Mouse (Mus musculus) heart, adult 11 months (tissue): Measurements from ENCODE around the gene Myl9.
"Not testable (repeated sequence)": the region's sequence is repeated elsewhere in the genome, so short reads cannot be mapped to it uniquely, and the experiment has no call there.

Experiments
- DNase-seq: peaks from one replicate; pipeline ENCODE4 v3.0.0; 2022

Myl9 gene

DNA sequence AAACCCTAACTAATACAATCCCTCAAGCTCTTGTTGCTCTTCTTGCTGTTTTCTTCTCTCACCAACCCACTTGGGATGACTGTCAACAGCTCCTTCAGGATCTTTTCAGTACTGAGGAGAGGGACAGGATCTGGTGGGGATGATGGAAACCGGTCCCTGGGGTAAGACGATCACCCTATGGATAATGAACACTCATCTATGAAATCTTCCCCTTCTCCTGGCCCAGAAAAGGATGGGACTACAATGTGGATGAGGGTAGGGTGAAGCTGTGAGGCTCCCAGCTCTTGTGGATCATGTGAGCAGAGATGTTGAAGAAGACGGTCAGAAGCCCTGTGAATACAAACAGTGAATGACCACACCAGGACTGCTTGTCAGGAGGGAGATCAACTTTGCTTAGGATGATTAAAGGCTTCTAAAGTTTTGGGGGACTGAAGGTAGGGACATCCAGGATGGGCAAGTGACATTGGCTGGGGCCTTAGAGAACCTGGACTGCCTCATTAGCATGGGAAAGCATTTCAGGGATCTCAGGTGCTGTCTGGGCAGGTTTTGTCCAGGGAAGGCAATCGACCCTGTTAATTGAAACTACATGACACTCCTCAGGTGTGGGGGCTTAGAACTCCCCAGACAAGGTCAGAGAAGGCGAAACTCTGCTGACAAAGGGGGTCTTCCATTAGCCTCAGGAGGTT, 12.0 kb downstream of the Myl9 start:
- DNase-seq, result peak; percentile 80

- DNase-seq, result no peak
Measured at GRCm38 (mm10) chr2:156787776-156788105, 12.5 kb downstream of the Myl9 start.

GRCm38 (mm10) chr2:156788836-156789235, 13.6 kb downstream of the Myl9 start:
- DNase-seq, result peak; percentile 60

DNA sequence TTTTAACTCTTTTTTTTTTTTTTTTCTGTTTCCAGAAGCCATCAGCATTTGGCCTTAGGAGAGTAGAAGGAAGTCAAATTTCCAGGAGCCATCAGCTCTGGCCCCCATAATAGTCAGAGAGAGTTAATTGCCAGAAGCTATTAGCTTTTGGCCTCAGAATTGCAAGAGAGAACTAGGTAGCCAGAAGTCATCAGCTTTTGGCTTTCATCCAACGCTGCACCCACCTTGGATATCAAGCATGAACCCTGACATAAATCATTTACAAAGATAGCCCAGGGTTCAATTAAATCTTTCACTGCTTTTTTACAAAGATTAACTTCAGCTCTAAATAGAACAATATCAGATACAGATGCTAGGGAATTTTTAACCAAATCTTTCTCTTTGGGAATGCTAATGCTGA, 23.3 kb downstream of the Myl9 start:
- DNase-seq, result peak; percentile 21

GRCm38 (mm10) chr2:156801045-156801444, 25.8 kb downstream of the Myl9 start:
- DNase-seq, result peak; percentile 27

- peak; percentile 62 for DNase-seq
Measured at GRCm38 (mm10) chr2:156802116-156802515, 26.9 kb downstream of the Myl9 start.

DNA sequence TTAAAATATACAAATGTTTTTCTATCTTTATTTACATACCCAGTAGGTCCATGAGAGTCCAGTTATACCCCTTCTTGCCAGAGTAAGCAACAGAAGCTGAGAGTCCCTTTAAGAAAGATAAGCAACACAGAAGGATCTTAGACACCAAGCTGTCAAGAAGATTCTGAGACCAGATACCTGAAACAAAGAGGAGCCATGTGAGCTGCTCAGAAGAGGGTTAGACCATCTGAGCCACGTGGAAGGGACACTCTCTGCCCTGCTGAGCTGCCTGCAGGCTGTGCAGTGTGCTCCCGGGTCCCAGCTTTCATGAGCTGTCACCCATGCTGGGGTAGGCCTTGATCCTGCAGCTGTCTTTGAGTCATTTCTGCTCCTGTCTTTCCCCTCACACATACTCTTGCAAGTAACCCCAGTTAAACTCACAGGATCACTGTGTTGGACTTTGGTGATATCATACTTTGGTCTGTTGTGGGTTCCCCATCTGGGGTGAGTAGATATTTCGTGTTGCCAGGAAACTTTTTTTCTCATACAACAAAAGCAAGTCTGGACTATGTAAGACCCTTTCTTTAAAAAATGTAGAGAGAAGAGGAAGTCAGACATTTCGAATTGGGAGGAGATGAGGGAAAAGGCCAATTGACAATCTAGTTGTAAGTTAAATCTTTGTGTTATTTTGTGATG, 28.6 kb downstream of the Myl9 start:
- peak; percentile 23 for DNase-seq

DNA sequence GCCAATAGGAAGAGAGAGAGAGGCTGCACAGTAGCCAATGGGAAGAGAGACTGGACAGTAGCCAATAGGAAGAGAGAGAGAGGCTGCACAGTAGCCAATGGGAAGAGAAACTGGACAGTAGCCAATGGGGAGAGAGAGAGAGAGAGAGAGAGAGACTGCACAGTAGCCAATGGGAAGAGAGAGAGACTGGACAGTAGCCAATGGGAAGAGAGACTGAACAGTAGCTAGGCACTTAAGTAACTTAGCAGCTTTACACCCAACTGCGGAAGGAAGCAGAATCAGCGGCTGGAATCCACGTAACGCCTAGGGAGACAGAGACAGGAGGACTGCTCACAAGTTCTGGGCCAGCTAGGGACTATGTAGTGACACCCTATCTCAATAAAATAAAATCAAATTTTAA, 29.4 kb downstream of the Myl9 start:
- DNase-seq, result peak; percentile 86

DNA sequence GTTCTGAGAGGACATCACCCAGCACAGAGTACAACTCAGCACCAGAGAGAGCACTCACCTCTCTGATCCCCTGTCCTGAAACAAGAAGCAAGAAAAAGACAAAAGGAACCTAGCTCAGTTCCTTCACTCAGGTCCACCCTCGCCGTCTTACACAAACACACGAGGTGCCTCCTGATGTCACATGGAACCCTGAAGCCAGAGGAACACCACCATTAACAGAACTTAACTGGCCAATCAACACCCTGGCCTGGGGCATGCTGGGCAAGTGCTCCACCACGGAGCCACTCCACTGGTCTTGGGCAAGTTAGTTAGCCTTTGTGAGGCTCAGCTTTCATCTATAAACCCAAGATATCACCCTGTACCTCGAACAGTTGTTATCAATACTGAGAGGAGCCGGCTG, 31.7 kb downstream of the Myl9 start:
- peak; percentile 72 for DNase-seq

- DNase-seq, result peak; percentile 93
Measured at GRCm38 (mm10) chr2:156809579-156809978, 34.4 kb downstream of the Myl9 start.

DNA sequence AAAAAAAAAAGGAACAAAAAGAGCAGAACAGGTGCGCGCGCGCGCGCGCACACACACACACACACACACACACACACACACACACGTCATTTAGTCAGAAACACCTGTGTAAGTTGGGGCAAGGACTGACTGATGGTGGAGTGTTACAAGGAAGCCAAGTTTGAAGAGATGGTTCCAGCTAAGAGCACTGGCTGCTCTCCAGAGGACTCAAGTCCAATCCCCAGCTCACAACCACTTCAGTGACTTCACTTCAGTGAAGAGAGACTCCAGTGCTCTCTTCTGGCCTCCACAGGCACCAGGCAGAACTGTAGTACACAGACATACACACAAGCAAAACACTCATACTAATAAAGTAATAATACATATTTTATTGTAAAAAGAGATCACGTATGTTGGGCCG, 35.5 kb downstream of the Myl9 start:
- DNase-seq, result peak; percentile 57

GRCm38 (mm10) chr2:156811556-156811955, 36.3 kb downstream of the Myl9 start:
- peak; percentile 87 for DNase-seq

DNA sequence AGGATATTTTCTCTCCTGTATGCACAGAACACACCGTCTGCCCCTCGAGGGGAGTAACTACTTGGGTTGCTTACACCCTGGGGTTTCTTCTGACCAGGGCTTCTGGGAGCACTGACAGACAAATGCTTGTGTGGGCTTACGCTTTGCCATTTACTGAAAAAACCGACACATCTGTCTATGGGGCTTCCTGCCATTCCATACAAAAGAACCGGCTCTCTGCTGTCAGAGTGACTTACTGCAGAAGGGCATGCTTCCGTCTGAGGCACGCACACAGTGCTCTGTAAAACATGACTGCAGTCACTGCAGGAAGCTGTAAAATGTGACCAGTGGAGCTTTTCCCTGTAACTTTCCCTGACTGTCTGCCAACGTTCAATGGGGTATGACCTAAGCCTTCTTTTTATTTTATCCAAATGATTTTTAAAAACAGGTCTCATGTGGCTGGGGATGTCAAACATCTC, 39.2 kb downstream of the Myl9 start:
- peak; percentile 80 for DNase-seq

DNA sequence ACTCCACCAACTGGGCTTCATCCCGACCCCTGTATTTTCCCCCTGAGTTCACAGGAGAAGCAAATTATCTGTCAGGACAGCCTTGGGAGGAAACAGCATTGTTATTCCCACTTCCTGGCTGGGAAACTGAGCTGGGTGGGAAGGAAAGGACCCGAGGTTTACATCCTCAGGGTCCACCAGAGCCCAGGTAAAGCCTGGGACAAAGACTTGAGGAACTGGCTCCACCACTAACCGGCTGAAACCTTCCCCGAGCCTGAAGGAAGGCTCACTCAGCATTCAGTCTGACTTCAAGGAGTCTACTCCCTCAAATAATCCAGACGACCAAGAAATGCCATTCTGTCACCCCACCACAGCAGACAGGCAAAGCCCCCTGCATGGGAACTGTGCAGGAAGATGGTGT, 39.7 kb downstream of the Myl9 start:
- DNase-seq, result peak; percentile 76

GRCm38 (mm10) chr2:156815412-156815811, 40.2 kb downstream of the Myl9 start:
- no peak for DNase-seq

- DNase-seq, result peak; percentile 53
Measured at GRCm38 (mm10) chr2:156816116-156816515, 40.9 kb downstream of the Myl9 start.

DNA sequence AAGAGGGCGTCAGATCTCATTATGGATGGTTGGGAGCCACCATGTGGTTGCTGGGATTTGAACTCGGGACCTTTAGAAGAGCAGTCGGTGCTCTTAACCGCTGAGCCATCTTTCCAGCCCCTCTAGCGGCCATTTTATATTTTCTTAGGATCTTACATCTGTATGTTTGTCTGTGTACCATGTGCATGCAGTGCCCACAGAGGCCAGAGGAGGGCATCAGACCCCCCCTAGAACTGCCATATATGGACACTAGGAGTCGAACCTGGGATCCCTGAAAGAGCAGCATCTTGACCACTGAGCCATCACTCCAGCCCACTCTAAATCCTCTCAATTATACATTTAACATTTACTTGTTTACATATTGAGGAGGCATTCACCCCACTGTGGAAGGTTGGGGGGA, 49.9 kb downstream of the Myl9 start:
- DNase-seq, result not testable (repeated sequence)
